Mouse (Mus musculus) heart, embryonic 12.5 days (tissue): ENCODE measurements at regions not wholly inside any gene's neighbourhood (a gene's known extent, or its start where the extent isn't known, plus 50 kb on each side); places are given as distances from the start of the nearest gene placed in this dataset.

ENCODE experiments used
- ATAC-seq: fragments of 200-750 bp; cut with Nextera tagmentation; 2 replicates; pipeline ENCODE4 v1.8.0; 2017; ENCODE audit warnings: moderate TSS enrichment, moderate library complexity; ENCODE audit not compliant: insufficient number of reproducible peaks, low FRiP score
- H3K27ac ChIP-seq: fragments of 300-500 bp; sonication (generic); 2 replicates; pipeline ENCODE4 v1.5.1; 2016; ENCODE audit warnings: mild to moderate bottlenecking, moderate library complexity; ENCODE audit not compliant: poor library complexity, severe bottlenecking
- H3K27me3 ChIP-seq: fragments of 300-500 bp; sonication (generic); replicated peaks from 2 replicates; pipeline ENCODE4 v1.6.1; 2016; ENCODE audit warnings: mild to moderate bottlenecking, moderate library complexity
- H3K36me3 ChIP-seq: fragments of 300-500 bp; sonication (generic); 2 replicates; pipeline ENCODE4 v1.6.1; 2016; ENCODE audit warnings: mild to moderate bottlenecking, moderate library complexity
- H3K4me1 ChIP-seq: fragments of 300-500 bp; sonication (generic); replicated peaks from 2 replicates; pipeline ENCODE4 v1.6.1; 2016; ENCODE audit warnings: mild to moderate bottlenecking
- H3K4me2 ChIP-seq: fragments of 300-500 bp; sonication (generic); 2 replicates; pipeline ENCODE4 v1.6.1; 2016; ENCODE audit warnings: mild to moderate bottlenecking, moderate library complexity
- H3K4me3 ChIP-seq: fragments of 300-500 bp; sonication (generic); 2 replicates; pipeline ENCODE4 v1.5.1; 2016; ENCODE audit warnings: mild to moderate bottlenecking
- H3K9ac ChIP-seq: fragments of 300-500 bp; sonication (generic); 2 replicates; pipeline ENCODE4 v1.6.1; 2016; ENCODE audit warnings: mild to moderate bottlenecking, moderate library complexity
- H3K9me3 ChIP-seq: fragments of 300-500 bp; sonication (generic); replicated peaks from 2 replicates; pipeline ENCODE4 v1.6.1; 2016; ENCODE audit warnings: mild to moderate bottlenecking, moderate library complexity
- WGBS: fragments of 180-500 bp; shearing (Covaris S2); methylation state at CpG from one replicate; pipeline ENCODE4 v1.1.7; 2016; 5-methylcytosine and 5-hydroxymethylcytosine counted together

DNA sequence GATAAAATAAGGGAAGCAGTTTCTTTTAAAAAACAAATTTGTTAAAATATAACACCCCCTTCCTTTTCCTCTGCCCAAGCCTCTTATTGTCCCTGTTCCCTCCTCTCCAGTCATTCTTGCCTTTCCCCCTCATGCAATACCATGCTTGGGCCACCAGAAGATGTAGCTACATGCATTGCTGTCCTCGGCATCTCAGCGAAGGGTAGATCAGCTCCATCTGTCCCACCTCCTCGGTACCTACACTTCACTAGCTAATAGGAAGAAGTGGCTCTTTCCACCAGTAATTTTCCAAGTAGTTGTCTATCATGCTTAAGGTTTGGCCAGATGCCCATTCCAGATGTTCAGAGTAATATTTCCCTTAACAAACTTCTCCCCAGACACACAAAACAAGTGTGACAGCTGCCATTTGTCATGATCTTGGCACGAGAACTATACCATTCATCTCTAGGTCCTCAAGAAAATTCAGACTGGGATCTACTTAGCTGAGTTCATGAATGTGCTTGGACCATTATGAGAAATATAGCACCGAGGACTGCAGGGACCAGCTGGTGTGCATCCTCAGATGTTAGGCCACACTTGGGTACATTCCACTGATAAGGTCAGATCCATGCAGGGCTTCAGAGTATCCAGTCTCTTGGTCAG lies 198.7 kb upstream of the Tnp1 start:
- Histone ChIP-seq H3K4me2 (no peak overlapping the region), H3K9me3 (no peaks in the 10 kb centered on the region), H3K27ac (no peak overlapping the region), H3K4me3 (no peak overlapping the region), H3K9ac (no peak overlapping the region), H3K36me3 (no peaks in the 10 kb centered on the region), H3K27me3 (no peaks in the 10 kb centered on the region), H3K4me1 (peaks cover 10% of the 10 kb centered on the region; the same call in 1 of the 2 replicates)
- 70% methylated on average over 5 of the region's 5 CpGs for WGBS
- ATAC-seq: no peak

DNA sequence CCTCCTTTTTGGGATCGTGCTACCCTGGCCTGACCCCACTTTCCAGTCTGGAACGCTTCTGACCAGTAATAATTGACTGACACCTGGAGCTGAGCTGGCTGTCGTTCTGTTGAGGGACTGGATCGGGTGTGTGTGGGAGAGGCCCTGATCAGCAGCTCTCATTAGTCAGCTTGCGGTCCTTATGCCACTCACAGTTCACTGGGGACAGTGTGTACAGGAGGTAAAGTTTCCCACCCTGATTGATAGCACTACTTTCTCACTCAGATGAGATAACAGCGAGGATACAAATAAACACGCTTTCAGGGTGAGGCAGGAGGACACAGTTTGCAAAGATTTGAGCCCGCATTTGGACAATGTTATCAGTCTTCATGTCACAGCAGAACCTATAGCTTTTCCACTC lies 191.7 kb upstream of the Tnp1 start:
- ATAC-seq: no peak
- 34% methylated on average over 8 of the region's 8 CpGs for whole genome bisulfite sequencing
- H3K4me2 ChIP-seq: no peak overlapping the region
- H3K27ac ChIP-seq: no peak overlapping the region
- no peaks in the 10 kb centered on the region for H3K36me3 ChIP-seq
- H3K9me3 ChIP-seq: no peaks in the 10 kb centered on the region
- H3K27me3 ChIP-seq: no peaks in the 10 kb centered on the region
- H3K4me1 ChIP-seq: peaks cover 8% of the 10 kb centered on the region; the same call in 1 of the 2 replicates
- H3K4me3 ChIP-seq: no peak overlapping the region
- no peak overlapping the region for H3K9ac ChIP-seq

DNA sequence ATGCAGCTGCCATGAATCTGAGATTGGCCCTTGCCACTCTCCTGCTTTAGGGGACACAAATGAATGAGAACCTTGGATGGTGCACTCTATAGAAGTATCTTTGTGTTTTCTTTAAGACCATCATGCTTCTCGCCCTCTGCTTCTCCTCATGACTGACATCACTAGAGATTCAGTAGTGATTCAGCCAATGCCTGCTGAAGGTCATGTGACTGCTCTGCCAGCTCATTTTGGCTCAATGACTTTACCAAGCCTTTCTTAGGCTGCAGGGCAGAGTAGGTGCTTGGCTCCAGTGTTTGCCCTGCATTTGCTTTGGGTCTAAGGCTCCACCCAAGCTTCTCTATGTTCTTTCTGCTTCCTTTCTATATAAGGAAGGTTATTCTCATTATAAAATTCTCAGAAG lies 190.1 kb upstream of the Tnp1 start:
- no peak for ATAC-seq
- Histone ChIP-seq H3K27ac (no peak overlapping the region), H3K9ac (no peak overlapping the region), H3K4me2 (no peak overlapping the region), H3K4me3 (no peak overlapping the region), H3K9me3 (no peaks in the 10 kb centered on the region), H3K4me1 (peaks cover 8% of the 10 kb centered on the region; the same call in 1 of the 2 replicates), H3K27me3 (no peaks in the 10 kb centered on the region), H3K36me3 (no peaks in the 10 kb centered on the region)
- 91% methylated on average over 1 of the region's 1 CpGs for WGBS

DNA sequence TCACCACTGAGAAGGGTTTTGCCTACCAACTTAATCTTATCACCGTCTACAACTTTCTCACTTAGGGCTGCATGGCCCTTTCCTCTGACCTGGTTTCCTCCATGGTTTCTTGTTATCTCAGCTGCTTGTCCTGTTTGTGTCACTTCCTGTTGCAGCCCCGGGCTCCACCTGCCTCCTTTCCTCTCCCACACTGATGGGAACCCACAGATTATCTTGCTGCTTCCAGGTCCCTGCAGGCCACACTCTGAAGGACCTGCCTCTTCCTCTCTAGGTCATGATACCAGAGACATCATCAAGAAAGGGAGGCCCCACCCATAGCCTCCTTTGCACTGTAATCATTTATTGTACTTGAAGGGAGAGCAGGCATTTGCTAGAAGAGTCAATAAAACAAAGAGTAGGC lies 184.4 kb upstream of the Tnp1 start:
- WGBS: 33% methylated on average over 2 of the region's 2 CpGs
- H3K27ac ChIP-seq: peak overlapping the region; percentile 32; the same call in 1 of the 2 replicates

DNA sequence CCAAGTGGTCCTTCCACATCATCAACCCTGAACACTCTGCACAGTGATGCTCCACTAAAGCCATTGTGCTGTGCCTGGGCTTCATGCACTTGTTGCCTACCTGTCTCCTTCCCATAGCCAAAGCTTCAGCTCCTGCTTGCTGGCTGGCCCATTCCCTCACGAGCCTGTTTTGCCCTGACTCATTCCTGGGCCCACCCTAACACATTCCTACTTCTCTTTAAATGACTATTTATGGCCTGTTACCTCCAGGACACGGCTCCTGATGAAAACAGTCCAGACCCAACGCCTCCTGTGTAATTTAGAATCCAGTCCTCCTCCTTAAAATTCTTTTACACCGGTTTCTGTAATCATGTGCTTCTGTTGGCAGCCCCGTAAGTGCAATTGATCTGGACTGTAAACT lies 175.1 kb upstream of the Tnp1 start:
- H3K9me3 ChIP-seq: no peaks in the 10 kb centered on the region
- H3K4me3 ChIP-seq: no peak overlapping the region
- H3K36me3 ChIP-seq: no peaks in the 10 kb centered on the region
- ATAC-seq: no peak
- no peak overlapping the region for H3K4me2 ChIP-seq
- H3K27ac ChIP-seq: no peak overlapping the region
- H3K27me3 ChIP-seq: no peaks in the 10 kb centered on the region
- WGBS: 46% methylated on average over 5 of the region's 5 CpGs
- H3K4me1 ChIP-seq: peaks cover 7% of the 10 kb centered on the region; the same call in 1 of the 2 replicates
- no peak overlapping the region for H3K9ac ChIP-seq

More for the DNA sequence above, 184.4 kb upstream of the Tnp1 start:
- Histone ChIP-seq H3K36me3 (no peaks in the 10 kb centered on the region), H3K27me3 (no peaks in the 10 kb centered on the region), H3K9me3 (no peaks in the 10 kb centered on the region), H3K4me3 (no peak overlapping the region), H3K4me2 (no peak overlapping the region), H3K9ac (no peak overlapping the region), H3K4me1 (peaks cover 7% of the 10 kb centered on the region)
- ATAC-seq: peak; percentile 84

DNA sequence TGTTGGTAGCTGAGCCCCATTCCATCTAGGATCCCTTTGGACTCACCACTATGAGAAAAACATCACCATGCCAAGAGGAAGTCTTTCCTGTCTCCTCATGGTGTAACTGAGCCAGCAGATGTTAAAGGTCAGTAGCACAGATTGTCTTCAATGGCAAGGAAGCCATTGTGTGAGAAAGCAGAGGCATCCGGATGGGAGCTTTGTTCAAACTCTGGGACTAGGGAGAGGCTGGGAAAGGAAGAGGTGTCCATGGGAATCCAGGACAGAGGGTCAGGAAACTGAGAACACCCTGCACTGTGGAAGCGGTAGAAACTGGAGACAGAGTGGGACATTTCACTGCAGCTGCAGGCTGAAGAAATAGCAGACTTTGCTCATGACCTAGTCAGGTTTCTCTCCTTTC lies 173.1 kb upstream of the Tnp1 start:
- no peaks in the 10 kb centered on the region for H3K36me3 ChIP-seq
- WGBS: 71% methylated on average over 2 of the region's 2 CpGs
- no peaks in the 10 kb centered on the region for H3K9me3 ChIP-seq
- ATAC-seq: peak; percentile 80
- H3K27ac ChIP-seq: peak overlapping the region; percentile 22; the same call in 1 of the 2 replicates
- H3K4me1 ChIP-seq: peaks cover 7% of the 10 kb centered on the region; the same call in 1 of the 2 replicates
- no peak overlapping the region for H3K9ac ChIP-seq
- no peak overlapping the region for H3K4me3 ChIP-seq
- no peak overlapping the region for H3K4me2 ChIP-seq
- H3K27me3 ChIP-seq: no peaks in the 10 kb centered on the region

DNA sequence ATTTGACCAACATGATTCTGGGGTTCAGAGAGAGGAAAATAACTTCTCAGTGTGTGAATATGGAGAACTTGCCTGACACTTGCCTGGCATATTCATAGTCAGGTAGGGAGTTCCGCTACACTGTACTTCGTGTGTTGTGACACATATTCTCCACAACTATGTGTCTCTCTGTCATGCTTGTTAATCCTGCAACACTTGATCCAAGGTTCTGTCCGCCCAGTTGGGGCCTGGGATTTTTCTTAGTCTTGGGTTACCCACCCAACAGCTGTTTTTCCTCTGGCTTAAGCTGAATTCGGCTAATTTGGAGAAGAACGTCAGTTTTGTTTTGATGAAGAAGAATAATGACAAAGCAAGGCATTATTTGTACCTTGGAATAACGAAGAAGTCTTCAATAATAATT lies 168.8 kb upstream of the Tnp1 start:
- Histone ChIP-seq H3K4me3 (no peak overlapping the region), H3K4me1 (no peaks in the 10 kb centered on the region), H3K27me3 (no peaks in the 10 kb centered on the region), H3K36me3 (no peaks in the 10 kb centered on the region), H3K27ac (no peak overlapping the region), H3K9ac (no peak overlapping the region), H3K4me2 (no peak overlapping the region), H3K9me3 (no peaks in the 10 kb centered on the region)
- ATAC-seq: no peak
- WGBS: 87% methylated on average over 6 of the region's 6 CpGs

DNA sequence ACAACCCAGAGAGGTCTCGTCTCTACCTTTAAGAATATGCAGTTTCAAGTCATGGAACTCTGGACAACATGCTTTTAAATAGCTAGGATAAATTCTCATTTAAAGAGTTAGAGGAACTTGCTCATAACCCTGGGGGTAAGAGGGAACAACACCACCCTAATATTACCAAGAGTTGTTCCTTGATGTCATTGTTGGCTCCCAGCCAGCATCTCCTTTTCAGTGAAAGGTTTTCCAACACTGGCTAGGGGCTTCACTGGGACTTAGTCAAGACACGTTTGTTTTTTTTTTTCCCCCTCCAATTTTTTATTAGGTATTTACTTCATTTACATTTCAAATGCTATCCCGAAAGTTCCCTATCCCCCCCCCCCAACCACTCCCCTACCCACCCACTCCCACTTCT lies 163.1 kb upstream of the Tnp1 start:
- Histone ChIP-seq H3K36me3 (no peaks in the 10 kb centered on the region), H3K27me3 (no peaks in the 10 kb centered on the region), H3K4me3 (no peak overlapping the region), H3K4me2 (no peak overlapping the region), H3K27ac (no peak overlapping the region), H3K9me3 (no peaks in the 10 kb centered on the region), H3K4me1 (no peaks in the 10 kb centered on the region), H3K9ac (no peak overlapping the region)
- ATAC-seq: no peak
- WGBS: 62% methylated on average over 3 of the region's 3 CpGs

DNA sequence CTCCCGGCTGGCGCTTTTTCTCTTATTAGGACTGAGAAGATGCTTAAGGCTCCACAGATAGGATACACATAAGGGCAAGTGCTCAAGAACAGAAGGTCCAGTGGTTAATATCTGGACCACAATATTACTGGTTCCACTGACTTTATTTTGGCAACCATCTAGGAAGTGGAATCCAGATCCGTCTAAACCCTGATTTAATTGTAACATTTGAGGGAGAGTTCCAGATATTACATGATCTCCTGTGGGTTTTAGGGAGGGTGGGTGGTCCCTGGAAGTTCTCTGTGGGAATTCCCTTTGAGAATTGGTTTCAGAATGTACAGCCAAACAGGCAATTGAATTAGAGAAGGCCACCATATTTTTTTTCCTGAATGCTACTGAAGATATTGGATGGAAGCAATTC lies 161.4 kb upstream of the Tnp1 start:
- Histone ChIP-seq H3K27me3 (no peaks in the 10 kb centered on the region), H3K4me2 (no peak overlapping the region), H3K36me3 (no peaks in the 10 kb centered on the region), H3K9me3 (no peaks in the 10 kb centered on the region), H3K4me3 (no peak overlapping the region), H3K27ac (no peak overlapping the region), H3K9ac (no peak overlapping the region), H3K4me1 (no peaks in the 10 kb centered on the region)
- WGBS: 89% methylated on average over 3 of the region's 3 CpGs
- ATAC-seq: no peak

DNA sequence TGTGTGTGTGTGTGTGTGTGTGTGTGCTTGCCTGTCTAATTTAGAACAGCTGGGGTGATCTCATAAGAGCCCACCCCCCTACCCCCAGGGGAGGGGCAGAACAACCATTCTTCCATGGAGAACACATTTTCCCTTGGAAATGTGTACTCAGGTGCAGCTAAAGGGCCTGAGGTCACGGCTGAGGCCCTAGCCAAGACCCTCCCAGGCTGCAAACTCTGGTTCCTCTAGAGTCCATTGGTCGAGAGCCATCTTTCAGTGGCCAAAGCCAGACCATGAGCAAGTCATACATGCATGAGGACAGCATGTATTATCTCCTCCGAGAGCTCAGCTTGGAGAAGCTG lies 154.9 kb upstream of the Tnp1 start:
- Histone ChIP-seq H3K4me3 (no peak overlapping the region), H3K27ac (no peak overlapping the region), H3K36me3 (no peaks in the 10 kb centered on the region), H3K9ac (no peak overlapping the region), H3K27me3 (no peaks in the 10 kb centered on the region), H3K9me3 (peaks cover 6% of the 10 kb centered on the region), H3K4me2 (no peak overlapping the region), H3K4me1 (peaks cover 16% of the 10 kb centered on the region; the same call in 1 of the 2 replicates)
- 86% methylated on average over 3 of the region's 3 CpGs for WGBS
- no peak for ATAC-seq

DNA sequence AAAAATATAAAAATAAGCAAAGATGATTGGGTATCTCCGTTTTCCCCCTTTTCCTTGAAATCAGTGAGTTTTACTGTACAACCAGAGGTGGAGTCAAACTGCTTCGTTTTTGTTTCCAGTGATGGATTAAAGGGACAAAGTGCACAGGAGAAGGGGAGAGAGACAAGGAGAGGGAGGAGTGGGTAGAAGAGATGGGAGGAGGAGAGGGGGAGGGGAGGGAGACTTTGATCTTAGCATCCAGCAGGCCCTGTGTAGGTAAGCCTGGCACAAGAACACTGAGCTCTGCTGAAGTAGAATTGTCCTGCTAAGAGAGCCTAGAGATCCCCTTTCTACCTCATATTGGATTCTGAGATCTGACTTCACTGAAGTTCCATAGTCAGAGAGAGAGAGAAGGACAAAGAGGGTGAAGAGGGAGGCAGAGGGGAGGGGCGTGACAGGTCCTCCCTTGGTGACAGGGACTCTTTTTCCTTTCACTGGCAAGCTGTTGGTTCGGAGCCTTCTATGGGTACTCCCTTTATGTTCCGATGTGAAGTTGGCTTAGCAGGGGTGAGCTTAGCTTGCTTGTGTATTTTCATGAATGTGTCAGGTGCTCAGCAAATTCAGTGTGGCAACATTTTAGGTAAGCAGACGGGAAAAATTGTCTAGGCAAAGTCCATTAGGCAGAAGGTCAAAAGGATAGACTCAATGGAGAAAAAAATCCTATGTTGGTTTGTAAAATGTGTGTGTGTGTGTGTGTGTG lies 154.4 kb upstream of the Tnp1 start:
- Histone ChIP-seq H3K27me3 (no peaks in the 10 kb centered on the region), H3K27ac (no peak overlapping the region), H3K4me3 (no peak overlapping the region), H3K9ac (no peak overlapping the region), H3K4me1 (peaks cover 16% of the 10 kb centered on the region; the same call in 1 of the 2 replicates), H3K4me2 (no peak overlapping the region), H3K36me3 (no peaks in the 10 kb centered on the region), H3K9me3 (peaks cover 6% of the 10 kb centered on the region)
- WGBS: 60% methylated on average over 6 of the region's 6 CpGs
- ATAC-seq: no peak
